Mouse (Mus musculus) myocyte (in vitro differentiated cells): ENCODE results near the gene Boc.

Experiments used
- CEBPB ChIP-seq: IDR thresholded peaks from 2 replicates; pipeline ENCODE4 v1.6.1; 2011; ENCODE audit warnings: mild to moderate bottlenecking, moderate library complexity; ENCODE audit not compliant: poor library complexity, insufficient read depth, severe bottlenecking
- E2F4 ChIP-seq: IDR thresholded peaks from one replicate; pipeline ENCODE4 v1.6.1; 2011; ENCODE audit warnings: mild to moderate bottlenecking, control low read depth, moderate library complexity; ENCODE audit not compliant: insufficient read depth
- MYOD1 ChIP-seq, 3 experiments: IDR thresholded peaks; one replicate each; pipeline ENCODE4 v1.6.1; 2011; ENCODE audit warnings: control low read depth in 2 of 3, low read depth in 2 of 3, mild to moderate bottlenecking in 2 of 3, moderate library complexity in 1 of 3; ENCODE audit not compliant: insufficient read length in 2 of 3, control insufficient read depth in 1 of 3
- MYOG ChIP-seq, 3 experiments: IDR thresholded peaks; one replicate each; pipeline ENCODE4 v1.6.1; 2011; ENCODE audit warnings: control low read depth in 2 of 3, low read depth in 2 of 3, mild to moderate bottlenecking in 2 of 3; ENCODE audit not compliant: insufficient read length in 2 of 3, control insufficient read depth in 1 of 3, insufficient read depth in 1 of 3
- POLR2A ChIP-seq: IDR thresholded peaks from one replicate; pipeline ENCODE4 v1.6.1; 2011; ENCODE audit warnings: low read depth, mild to moderate bottlenecking, control low read depth, moderate library complexity; ENCODE audit not compliant: insufficient read length
- REST ChIP-seq: IDR thresholded peaks from one replicate; pipeline ENCODE4 v1.6.1; 2011; ENCODE audit warnings: mild to moderate bottlenecking, control low read depth, moderate library complexity; ENCODE audit not compliant: insufficient read depth, insufficient read length
- SRF ChIP-seq: IDR thresholded peaks from one replicate; pipeline ENCODE4 v1.6.1; 2011; ENCODE audit warnings: low read depth; ENCODE audit not compliant: control insufficient read depth, insufficient read length
- TCF3 ChIP-seq: IDR thresholded peaks from one replicate; pipeline ENCODE4 v1.6.1; 2011; ENCODE audit warnings: low read depth, control low read depth; ENCODE audit not compliant: insufficient read length

DNA sequence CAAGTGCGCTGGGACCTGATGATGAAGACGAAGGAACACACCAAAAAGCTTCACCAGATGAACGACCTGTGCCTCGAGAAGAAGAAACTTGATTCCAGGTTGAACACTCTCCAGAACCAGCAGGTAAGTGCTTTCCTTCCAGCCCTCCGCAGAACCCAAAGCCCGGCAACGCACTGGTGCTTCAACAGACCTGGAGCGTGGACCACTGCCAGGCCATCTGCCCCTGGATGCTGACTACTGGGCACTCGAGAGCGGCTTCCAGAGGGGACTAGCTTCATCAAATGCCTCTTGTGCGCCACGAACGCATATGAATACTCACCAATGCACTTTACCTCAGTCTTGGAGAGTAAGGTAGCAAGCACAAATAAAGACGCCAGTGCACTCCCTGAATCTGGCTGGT lies 78.8 kb downstream of the Boc start:
- no peak for TF ChIP-seq TCF3
- TF ChIP-seq POLR2A: no peak
- TF ChIP-seq MYOG (IDR thresholded peaks at IDR 0.05; ENCODE audit: control insufficient read depth in 1 of 3, insufficient read depth in 1 of 3, insufficient read length in 2 of 3, low read depth in 2 of 3): no peak
- no peak for TF ChIP-seq E2F4
- no peak for TF ChIP-seq CEBPB
- TF ChIP-seq MYOD1 (IDR thresholded peaks at IDR 0.05; ENCODE audit: control insufficient read depth in 1 of 3, insufficient read length in 2 of 3, low read depth in 2 of 3): no peak
- no peak for TF ChIP-seq REST
- no peak for TF ChIP-seq SRF
